Mouse (Mus musculus) liver, embryonic 16.5 days (tissue): ENCODE data around the gene Ncor1. TPM values are rescaled to one million over a fixed set of nuclear protein-coding genes. Genes with fewer than 3 reads are reported as not detected.
"Not testable (repeated sequence)": the region's sequence is repeated elsewhere in the genome, so short reads cannot be mapped to it uniquely, and the experiment has no call there.

Source experiments
- ATAC-seq: fragments of 200-750 bp; cut with Nextera tagmentation; 2 replicates; pipeline ENCODE4 v1.8.0; 2017; ENCODE audit warnings: low read depth, mild to moderate bottlenecking, moderate number of reproducible peaks, moderate library complexity
- H3K27ac ChIP-seq: fragments of 300-500 bp; sonication (generic); 2 replicates; pipeline ENCODE4 v1.5.1; 2014; ENCODE audit warnings: mild to moderate bottlenecking, low read length
- H3K27me3 ChIP-seq: fragments of 300-500 bp; sonication (generic); 2 replicates; pipeline ENCODE4 v1.6.1; 2014; ENCODE audit warnings: low read depth, low read length, mixed read lengths; ENCODE audit not compliant: control insufficient read depth, insufficient read depth
- H3K36me3 ChIP-seq: fragments of 300-500 bp; sonication (generic); 2 replicates; pipeline ENCODE4 v1.6.1; 2014; ENCODE audit warnings: mild to moderate bottlenecking; ENCODE audit not compliant: control insufficient read depth, insufficient read depth
- H3K4me1 ChIP-seq: fragments of 300-500 bp; sonication (generic); 2 replicates; pipeline ENCODE4 v1.6.1; 2014; ENCODE audit warnings: low read depth, low read length, mixed read lengths; ENCODE audit not compliant: control insufficient read depth
- H3K4me2 ChIP-seq: fragments of 300-500 bp; sonication (generic); 2 replicates; pipeline ENCODE4 v1.6.1; 2014; ENCODE audit warnings: low read depth, low read length, mixed read lengths
- H3K4me3 ChIP-seq: fragments of 300-500 bp; sonication (generic); 2 replicates; pipeline ENCODE4 v1.5.1; 2014; ENCODE audit warnings: low read depth, mild to moderate bottlenecking, low read length
- H3K9ac ChIP-seq: fragments of 300-500 bp; sonication (generic); 2 replicates; pipeline ENCODE4 v1.6.1; 2014; ENCODE audit warnings: low read depth, low read length
- H3K9me3 ChIP-seq: fragments of 300-500 bp; sonication (generic); replicated peaks from 2 replicates; pipeline ENCODE4 v1.6.1; 2016; ENCODE audit warnings: low read length; ENCODE audit not compliant: control insufficient read depth
- WGBS: fragments of 180-500 bp; shearing (Covaris S2); extraction: QIAGEN DNeasy Blood & Tissue Kit; methylation state at CpG from one replicate; pipeline ENCODE4 v1.1.7; 2014; ENCODE audit not compliant: insufficient replicate concordance; 5-methylcytosine and 5-hydroxymethylcytosine counted together
- polyA plus RNA-seq: library from polyadenylated mRNA; unstranded; fragments of >200 nt; fragmentation: Nextera tagmentation; extraction: Ambion mirVana; gene quantifications from 2 replicates; pipeline ENCODE4 v1.2.1, GENCODE M21; 2015

The Ncor1 gene
- polyA plus RNA-seq, 1 experiment from 2014 or later: 22.7 TPM

GRCm38 (mm10) chr11:62409611-62410010, 48.7 kb downstream of the Ncor1 start:
- H3K27me3 ChIP-seq: no peaks in the 10 kb centered on the region
- H3K4me1 ChIP-seq: no peaks in the 10 kb centered on the region
- 91% methylated on average over 1 of the region's 1 CpGs for WGBS
- peaks cover 13% of the 10 kb centered on the region for H3K36me3 ChIP-seq
- H3K4me3 ChIP-seq: no peak overlapping the region
- no peak for ATAC-seq
- no peak overlapping the region for H3K4me2 ChIP-seq
- H3K9ac ChIP-seq: no peak overlapping the region
- H3K9me3 ChIP-seq: no peaks in the 10 kb centered on the region
- H3K27ac ChIP-seq: no peak overlapping the region

GRCm38 (mm10) chr11:62408848-62409247, 49.5 kb downstream of the Ncor1 start:
- WGBS: 80% methylated on average over 2 of the region's 2 CpGs
- no peak overlapping the region for H3K9ac ChIP-seq
- ATAC-seq: no peak
- H3K27ac ChIP-seq: no peak overlapping the region
- no peaks in the 10 kb centered on the region for H3K27me3 ChIP-seq
- no peak overlapping the region for H3K4me2 ChIP-seq
- no peak overlapping the region for H3K4me3 ChIP-seq
- H3K36me3 ChIP-seq: peaks cover 13% of the 10 kb centered on the region
- no peaks in the 10 kb centered on the region for H3K9me3 ChIP-seq
- no peaks in the 10 kb centered on the region for H3K4me1 ChIP-seq

GRCm38 (mm10) chr11:62396405-62396804, 61.9 kb downstream of the Ncor1 start:
- ATAC-seq: no peak
- H3K4me1 ChIP-seq: no peaks in the 10 kb centered on the region
- H3K27ac ChIP-seq: no peak overlapping the region
- H3K36me3 ChIP-seq: peaks cover 23% of the 10 kb centered on the region
- WGBS: 72% methylated on average over 2 of the region's 2 CpGs
- no peak overlapping the region for H3K9ac ChIP-seq
- H3K27me3 ChIP-seq: no peaks in the 10 kb centered on the region
- H3K4me3 ChIP-seq: no peak overlapping the region
- no peaks in the 10 kb centered on the region for H3K9me3 ChIP-seq
- no peak overlapping the region for H3K4me2 ChIP-seq

- H3K36me3 ChIP-seq: peaks cover 19% of the 10 kb centered on the region
- WGBS: 91% methylated on average over 3 of the region's 3 CpGs
Measured at GRCm38 (mm10) chr11:62388331-62388679, 70.0 kb downstream of the Ncor1 start.

GRCm38 (mm10) chr11:62387608-62388330, 70.6 kb downstream of the Ncor1 start:
- no peak overlapping the region for H3K27ac ChIP-seq
- no peak overlapping the region for H3K9ac ChIP-seq
- no peaks in the 10 kb centered on the region for H3K4me1 ChIP-seq
- no peaks in the 10 kb centered on the region for H3K27me3 ChIP-seq
- no peak overlapping the region for H3K4me2 ChIP-seq
- H3K4me3 ChIP-seq: no peak overlapping the region
- WGBS: 82% methylated on average over 10 of the region's 10 CpGs
- no peak for ATAC-seq
- peaks cover 19% of the 10 kb centered on the region for H3K36me3 ChIP-seq
- no peaks in the 10 kb centered on the region for H3K9me3 ChIP-seq

More at GRCm38 (mm10) chr11:62388331-62388679, 70.0 kb downstream of the Ncor1 start:
- Histone ChIP-seq H3K4me3 (no peak overlapping the region), H3K27ac (no peak overlapping the region), H3K4me1 (no peaks in the 10 kb centered on the region), H3K9ac (no peak overlapping the region), H3K9me3 (no peaks in the 10 kb centered on the region), H3K4me2 (no peak overlapping the region), H3K27me3 (no peaks in the 10 kb centered on the region)
- ATAC-seq: no peak

- ATAC-seq, H3K4me2 ChIP-seq, H3K4me3 ChIP-seq, H3K9ac ChIP-seq, H3K27me3 ChIP-seq, H3K9me3 ChIP-seq, H3K27ac ChIP-seq, H3K4me1 ChIP-seq: not testable (repeated sequence)
- H3K36me3 ChIP-seq: peaks cover 22% of the 10 kb centered on the region
- WGBS: 79% methylated on average over 6 of the region's 6 CpGs
Measured at GRCm38 (mm10) chr11:62377202-62377851, 81.0 kb downstream of the Ncor1 start.

GRCm38 (mm10) chr11:62371776-62372175, 86.6 kb downstream of the Ncor1 start:
- WGBS: 80% methylated on average over 2 of the region's 2 CpGs
- no peaks in the 10 kb centered on the region for H3K9me3 ChIP-seq
- peaks cover 25% of the 10 kb centered on the region for H3K36me3 ChIP-seq
- no peak overlapping the region for H3K27ac ChIP-seq
- no peaks in the 10 kb centered on the region for H3K27me3 ChIP-seq
- H3K4me1 ChIP-seq: no peaks in the 10 kb centered on the region
- no peak overlapping the region for H3K4me3 ChIP-seq
- no peak overlapping the region for H3K4me2 ChIP-seq
- ATAC-seq: no peak
- no peak overlapping the region for H3K9ac ChIP-seq

- Histone ChIP-seq H3K9ac (no peak overlapping the region), H3K27ac (no peak overlapping the region), H3K4me3 (no peak overlapping the region), H3K36me3 (peaks cover 30% of the 10 kb centered on the region), H3K27me3 (no peaks in the 10 kb centered on the region), H3K4me2 (no peak overlapping the region), H3K9me3 (no peaks in the 10 kb centered on the region), H3K4me1 (no peaks in the 10 kb centered on the region)
- no peak for ATAC-seq
Measured at GRCm38 (mm10) chr11:62369924-62370323, 88.4 kb downstream of the Ncor1 start.

- 78% methylated on average over 6 of the region's 6 CpGs for whole genome bisulfite sequencing
- Histone ChIP-seq H3K9ac (no peak overlapping the region), H3K36me3 (peaks cover 27% of the 10 kb centered on the region), H3K27me3 (no peaks in the 10 kb centered on the region), H3K27ac (no peak overlapping the region), H3K4me1 (no peaks in the 10 kb centered on the region), H3K4me2 (no peak overlapping the region), H3K4me3 (no peak overlapping the region), H3K9me3 (no peaks in the 10 kb centered on the region)
- no peak for ATAC-seq
Measured at GRCm38 (mm10) chr11:62366879-62367278, 91.5 kb downstream of the Ncor1 start.
